Mouse (Mus musculus): Measurements from ENCODE around the gene Rbbp5. TPM values are rescaled to one million over a fixed set of nuclear protein-coding genes. Genes with fewer than 3 reads are reported as not detected.

Gene Rbbp5
- total and polyA plus RNA-seq, 3 experiments, result 33.3 to 43.5 TPM; not detected in 1

DNA sequence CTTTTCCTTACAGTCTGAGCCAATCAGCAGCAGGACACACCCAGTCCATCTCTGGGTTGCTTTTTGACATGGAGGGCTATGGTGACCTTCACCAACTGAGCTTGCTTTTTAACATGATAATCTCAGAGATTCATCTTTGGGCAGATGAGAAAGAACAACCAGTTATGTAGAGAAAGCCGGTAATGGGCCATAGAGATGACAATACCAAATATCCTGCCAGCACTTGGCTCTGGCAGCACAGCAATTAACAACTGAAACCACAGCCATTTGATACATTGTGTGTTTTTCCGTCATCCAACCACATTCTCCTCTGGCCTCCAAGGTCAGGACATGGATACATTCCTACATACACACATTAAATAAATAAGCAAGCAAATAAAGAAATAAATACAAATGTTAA, 6.1 kb upstream of the Rbbp5 start:
- no peak for DNase-seq (ENCODE audit: low read depth, low spot score)
- Histone ChIP-seq H3K9me3 (replicated peaks; ENCODE audit: insufficient read depth, low read length) (no peaks in the 10 kb centered on the region), H3K27ac (ENCODE audit: control insufficient read depth, low read depth, low read length) (no peak overlapping the region), H3K27me3 (ENCODE audit: control insufficient read depth in 1 of 2, insufficient read depth in 2 of 2, low read length in 2 of 2) (no peaks in the 10 kb centered on the region), H3K79me2 (ENCODE audit: control insufficient read depth, insufficient read depth, low read length, poor library complexity) (peaks cover 8% of the 10 kb centered on the region), H3K36me3 (ENCODE audit: control insufficient read depth in 1 of 2, insufficient read depth in 2 of 2, low read length in 2 of 2) (peaks cover 0 to 12% of the 10 kb centered on the region in 2 experiments; a peak in 2 of 4 replicates), H3K9ac (ENCODE audit: control insufficient read depth, low read depth, low read length, poor library complexity, severe bottlenecking) (no peak overlapping the region), H3K4me1 (ENCODE audit: control insufficient read depth in 1 of 2, insufficient read depth in 2 of 2, low read length in 2 of 2) (peaks cover under 1 to 5% of the 10 kb centered on the region in 2 experiments; a peak in 3 of 4 replicates), H3K4me3 (ENCODE audit: control insufficient read depth in 1 of 2, insufficient read depth in 1 of 2, low read depth in 2 of 2, low read length in 2 of 2) (no peak overlapping the region)
- TF ChIP-seq UBTF (IDR thresholded peaks at IDR 0.05; ENCODE audit: borderline replicate concordance, insufficient read depth, low read depth, low read length) (no peak), POLR2A (IDR thresholded peaks at IDR 0.05; ENCODE audit: control insufficient read depth in 1 of 2, insufficient read depth in 1 of 2, low read depth in 1 of 2, low read length in 2 of 2, poor library complexity in 1 of 2) (no peak), ELF1 (IDR thresholded peaks at IDR 0.05; ENCODE audit: low read depth, low read length) (no peak), MAFK (IDR thresholded peaks at IDR 0.05; ENCODE audit: borderline replicate concordance, low read depth, low read length) (no peak)

DNA sequence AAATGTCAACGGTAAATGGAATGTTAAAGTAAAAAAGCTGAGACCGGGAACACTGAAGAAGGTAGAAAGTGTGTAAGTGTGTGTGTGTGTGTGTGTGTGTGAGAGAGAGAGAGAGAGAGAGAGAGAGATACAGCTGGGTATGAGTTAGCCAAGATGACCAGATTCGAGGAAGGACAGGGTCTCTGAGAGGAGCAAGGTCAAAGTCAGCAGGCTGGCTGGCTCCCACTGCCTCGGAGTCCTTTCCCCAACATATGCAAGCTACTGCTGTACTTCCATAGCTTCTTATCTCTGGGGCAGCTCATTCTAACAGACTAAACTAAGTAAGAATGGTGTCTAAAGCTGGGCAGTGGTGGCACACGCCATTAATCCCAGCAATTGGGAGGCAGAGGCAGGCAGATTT, 5.7 kb upstream of the Rbbp5 start:
- no peak overlapping the region for H3K27ac ChIP-seq (ENCODE audit: control insufficient read depth, low read depth, low read length)
- H3K27me3 ChIP-seq (ENCODE audit: control insufficient read depth in 1 of 2, insufficient read depth in 2 of 2, low read length in 2 of 2), result no peaks in the 10 kb centered on the region
- no peak overlapping the region for H3K9ac ChIP-seq (ENCODE audit: control insufficient read depth, low read depth, low read length, poor library complexity, severe bottlenecking)
- H3K9me3 ChIP-seq (replicated peaks; ENCODE audit: insufficient read depth, low read length), result no peaks in the 10 kb centered on the region
- TF ChIP-seq GATA1 (IDR thresholded peaks at IDR 0.05; ENCODE audit: low read depth, low read length) (no peak), ETS1 (IDR thresholded peaks at IDR 0.05; ENCODE audit: low read depth, low read length) (no peak), BHLHE40 (IDR thresholded peaks at IDR 0.05; ENCODE audit: borderline replicate concordance, low read depth, low read length) (no peak), GABPA (IDR thresholded peaks at IDR 0.05; ENCODE audit: low read depth, low read length) (no peak)
- no peak overlapping the region for H3K4me3 ChIP-seq (ENCODE audit: control insufficient read depth in 1 of 2, insufficient read depth in 1 of 2, low read depth in 2 of 2, low read length in 2 of 2)
- H3K4me1 ChIP-seq (ENCODE audit: control insufficient read depth in 1 of 2, insufficient read depth in 2 of 2, low read length in 2 of 2), result peaks cover 2 to 5% of the 10 kb centered on the region in 2 experiments; a peak in 3 of 4 replicates
- no peak for DNase-seq (ENCODE audit: low read depth, low spot score)
- H3K79me2 ChIP-seq (ENCODE audit: control insufficient read depth, insufficient read depth, low read length, poor library complexity), result peaks cover 8% of the 10 kb centered on the region
- peaks cover 0 to 14% of the 10 kb centered on the region in 2 experiments; a peak in 2 of 4 replicates for H3K36me3 ChIP-seq (ENCODE audit: control insufficient read depth in 1 of 2, insufficient read depth in 2 of 2, low read length in 2 of 2)

DNA sequence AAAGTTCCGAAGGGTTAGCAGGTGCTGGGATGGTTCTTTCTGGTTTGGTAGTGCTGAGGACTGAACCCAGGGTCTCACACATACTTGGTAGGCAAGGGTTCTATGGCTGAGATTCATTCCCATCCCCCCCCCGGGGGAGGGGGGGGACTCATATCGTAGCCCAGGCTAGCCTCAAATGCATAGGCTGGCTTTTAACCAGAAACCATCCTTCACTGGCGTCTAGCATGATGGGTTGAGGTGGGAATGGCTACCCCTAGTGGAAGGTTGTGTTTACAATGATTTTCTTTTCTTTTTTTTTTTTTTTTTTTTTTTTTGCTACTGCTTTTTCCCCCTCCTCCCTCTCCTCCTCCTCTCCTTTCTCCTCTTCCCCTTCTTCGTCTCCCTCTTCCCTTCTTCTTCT, 4.6 kb upstream of the Rbbp5 start:
- peaks cover 0 to 14% of the 10 kb centered on the region in 2 experiments; a peak in 2 of 4 replicates for H3K36me3 ChIP-seq (ENCODE audit: control insufficient read depth in 1 of 2, insufficient read depth in 2 of 2, low read length in 2 of 2)
- H3K27ac ChIP-seq (ENCODE audit: control insufficient read depth, low read depth, low read length), result no peak overlapping the region
- H3K79me2 ChIP-seq (ENCODE audit: control insufficient read depth, insufficient read depth, low read length, poor library complexity), result peaks cover 12% of the 10 kb centered on the region
- H3K9ac ChIP-seq (ENCODE audit: control insufficient read depth, low read depth, low read length, poor library complexity, severe bottlenecking), result no peak overlapping the region
- no peaks in the 10 kb centered on the region for H3K27me3 ChIP-seq (ENCODE audit: control insufficient read depth in 1 of 2, insufficient read depth in 2 of 2, low read length in 2 of 2)
- no peak overlapping the region for H3K4me3 ChIP-seq (ENCODE audit: control insufficient read depth in 1 of 2, insufficient read depth in 1 of 2, low read depth in 2 of 2, low read length in 2 of 2)
- TF ChIP-seq MAFK (IDR thresholded peaks at IDR 0.05; ENCODE audit: borderline replicate concordance, low read depth, low read length) (no peak), KAT2A (conservative IDR thresholded peaks at IDR 0.05; ENCODE audit: low read depth, low read length) (no peak), BHLHE40 (IDR thresholded peaks at IDR 0.05; ENCODE audit: borderline replicate concordance, low read depth, low read length) (no peak), CHD1 (IDR thresholded peaks at IDR 0.05; ENCODE audit: low read depth, low read length) (no peak), TAL1 (IDR thresholded peaks at IDR 0.05; ENCODE audit: low read length) (no peak), USF1 (IDR thresholded peaks at IDR 0.05; ENCODE audit: low read depth, low read length) (no peak), UBTF (IDR thresholded peaks at IDR 0.05; ENCODE audit: borderline replicate concordance, insufficient read depth, low read depth, low read length) (no peak), ETS1 (IDR thresholded peaks at IDR 0.05; ENCODE audit: low read depth, low read length) (no peak), CTCF (IDR thresholded peaks at IDR 0.05 in 2 of 3, conservative IDR thresholded peaks at IDR 0.05 in 1 of 3; ENCODE audit: control insufficient read depth in 1 of 3, insufficient read depth in 1 of 3, low read depth in 2 of 3, low read length in 3 of 3, poor library complexity in 1 of 3, severe bottlenecking in 1 of 3) (peak; percentile 22 to 49 (median 32); a peak in 3 of 6 replicates), ZNF384 (IDR thresholded peaks at IDR 0.05; ENCODE audit: low read depth, low read length) (peak; percentile 96), CHD2 (IDR thresholded peaks at IDR 0.05; ENCODE audit: low read length) (no peak), ZC3H11A (IDR thresholded peaks at IDR 0.05; ENCODE audit: low read depth, low read length) (no peak), SMC3 (IDR thresholded peaks at IDR 0.05; ENCODE audit: low read depth, low read length) (peak; percentile 33; the same call in 1 of the 2 replicates), JUND (IDR thresholded peaks at IDR 0.05; ENCODE audit: low read depth, low read length) (no peak), MYB (IDR thresholded peaks at IDR 0.05; ENCODE audit: low read depth, low read length) (no peak), TBP (IDR thresholded peaks at IDR 0.05; ENCODE audit: low read depth, low read length) (no peak), RAD21 (IDR thresholded peaks at IDR 0.05; ENCODE audit: low read depth, low read length) (peak; percentile 22), POLR2A (IDR thresholded peaks at IDR 0.05; ENCODE audit: control insufficient read depth in 1 of 2, insufficient read depth in 1 of 2, low read depth in 1 of 2, low read length in 2 of 2, poor library complexity in 1 of 2) (no peak)
- peak; percentile 39 for DNase-seq (ENCODE audit: low read depth, low spot score)
- peaks cover 2 to 5% of the 10 kb centered on the region in 2 experiments; a peak in 3 of 4 replicates for H3K4me1 ChIP-seq (ENCODE audit: control insufficient read depth in 1 of 2, insufficient read depth in 2 of 2, low read length in 2 of 2)
- H3K9me3 ChIP-seq (replicated peaks; ENCODE audit: insufficient read depth, low read length), result no peaks in the 10 kb centered on the region

Data from MEL (cell line).